Mouse (Mus musculus) forebrain, embryonic 14.5 days (tissue): ENCODE data around the gene Ebf1. TPM values are rescaled to one million over a fixed set of nuclear protein-coding genes. Genes with fewer than 3 reads are reported as not detected.

Experiments
- ATAC-seq: fragments of 200-750 bp; cut with Nextera tagmentation; 2 replicates; pipeline ENCODE4 v1.8.0; 2017; ENCODE audit warnings: mild to moderate bottlenecking, moderate library complexity
- DNase-seq: peaks from one replicate; pipeline ENCODE4 v3.0.0-alpha.2; 2015; ENCODE audit warnings: low spot score
- H3K27ac ChIP-seq: fragments of 300-500 bp; sonication (generic); 2 replicates; pipeline ENCODE4 v1.5.1; 2014; ENCODE audit warnings: low read depth, mild to moderate bottlenecking, control low read depth, low read length, moderate library complexity
- H3K27me3 ChIP-seq: fragments of 300-500 bp; sonication (generic); replicated peaks from 2 replicates; pipeline ENCODE4 v1.6.1; 2014; ENCODE audit warnings: low read length, control low read depth, mixed read lengths; ENCODE audit not compliant: control insufficient read depth, insufficient read depth
- H3K36me3 ChIP-seq: fragments of 300-500 bp; sonication (generic); 2 replicates; pipeline ENCODE4 v1.6.1; 2014; ENCODE audit warnings: low read length, control low read depth; ENCODE audit not compliant: control insufficient read depth, insufficient read depth
- H3K4me1 ChIP-seq: fragments of 300-500 bp; sonication (generic); 2 replicates; pipeline ENCODE4 v1.6.1; 2014; ENCODE audit warnings: antibody characterized with exemption, low read length, control low read depth; ENCODE audit not compliant: control insufficient read depth, insufficient read depth
- H3K4me2 ChIP-seq: fragments of 300-500 bp; sonication (generic); 2 replicates; pipeline ENCODE4 v1.6.1; 2014; ENCODE audit warnings: mild to moderate bottlenecking, control low read depth, low read length
- H3K4me3 ChIP-seq: fragments of 300-500 bp; sonication (generic); 2 replicates; pipeline ENCODE4 v1.5.1; 2014; ENCODE audit warnings: low read depth, low read length, control low read depth
- H3K9ac ChIP-seq: fragments of 300-500 bp; sonication (generic); 2 replicates; pipeline ENCODE4 v1.6.1; 2014; ENCODE audit warnings: mild to moderate bottlenecking, low read length, control low read depth, moderate library complexity
- H3K9me3 ChIP-seq: fragments of 300-500 bp; sonication (generic); replicated peaks from 2 replicates; pipeline ENCODE4 v1.6.1; 2016; ENCODE audit warnings: low read length, control low read depth, mixed read lengths; ENCODE audit not compliant: control insufficient read depth
- WGBS: fragments of 180-500 bp; shearing (Covaris S2); extraction: QIAGEN DNeasy Blood & Tissue Kit; methylation state at CpG from one replicate; pipeline ENCODE4 v1.1.7; 2014; 5-methylcytosine and 5-hydroxymethylcytosine counted together
- polyA plus RNA-seq: library from polyadenylated mRNA; unstranded; fragments of >200 nt; fragmentation: Nextera tagmentation; extraction: Ambion mirVana; gene quantifications from 2 replicates; pipeline ENCODE4 v1.2.1, GENCODE M21; 2014

Gene Ebf1
- polyA plus RNA-seq, 1 experiment from 2014 or later: 30.7 TPM

DNA sequence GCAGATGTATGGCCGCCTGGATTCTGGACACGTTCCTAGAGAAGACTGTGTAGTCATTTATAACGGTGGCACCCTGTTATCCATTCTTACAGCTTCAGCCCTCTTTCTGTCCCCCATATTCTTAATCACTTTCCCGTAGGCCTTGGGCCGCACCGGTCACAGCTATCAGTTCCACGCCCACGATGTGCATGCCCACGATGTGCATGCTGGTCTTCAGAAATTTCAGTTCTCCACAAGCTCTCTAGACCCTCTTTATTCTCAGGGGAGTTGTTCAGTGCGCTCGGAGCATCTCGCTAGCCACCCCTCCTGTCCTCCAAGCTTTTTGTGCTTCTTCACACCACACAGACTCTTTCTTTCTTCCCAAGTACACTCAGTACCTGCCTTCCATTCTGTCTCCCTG, 69.3 kb downstream of the Ebf1 start:
- no peaks in the 10 kb centered on the region; the same call in 1 of the 2 replicates for H3K4me1 ChIP-seq
- no peaks in the 10 kb centered on the region for H3K9me3 ChIP-seq
- H3K9ac ChIP-seq: no peak overlapping the region
- no peak overlapping the region for H3K27ac ChIP-seq
- H3K4me3 ChIP-seq: no peak overlapping the region
- H3K27me3 ChIP-seq: peaks cover 11% of the 10 kb centered on the region; the same call in 1 of the 2 replicates
- 82% methylated on average over 12 of the region's 12 CpGs for WGBS
- ATAC-seq (no peak), DNase-seq (no peak)
- H3K36me3 ChIP-seq: no peaks in the 10 kb centered on the region
- H3K4me2 ChIP-seq: no peak overlapping the region

DNA sequence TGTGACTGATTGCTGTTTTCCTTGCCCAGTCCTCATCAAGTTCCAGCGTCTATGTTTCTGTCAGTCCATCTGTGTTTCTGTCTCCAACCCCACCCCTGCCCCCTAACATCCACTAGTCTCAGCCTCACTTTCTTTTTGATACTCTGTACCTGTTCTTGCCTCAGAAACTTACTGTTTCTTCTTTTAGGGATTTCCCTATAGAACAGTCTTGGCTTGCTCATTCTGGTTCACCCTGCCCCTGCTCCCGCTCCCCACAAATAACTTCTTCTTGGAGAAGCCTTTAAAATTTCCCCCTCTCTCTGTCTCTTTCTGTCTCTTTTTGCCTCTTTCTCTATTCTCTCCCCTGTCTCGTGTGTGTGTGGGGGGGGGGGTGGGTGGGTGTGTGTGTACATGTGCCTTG, 71.4 kb downstream of the Ebf1 start:
- Histone ChIP-seq H3K4me2 (no peak overlapping the region), H3K4me3 (no peak overlapping the region), H3K27ac (no peak overlapping the region), H3K9ac (no peak overlapping the region), H3K9me3 (no peaks in the 10 kb centered on the region), H3K27me3 (peaks cover 9% of the 10 kb centered on the region; the same call in 1 of the 2 replicates), H3K36me3 (no peaks in the 10 kb centered on the region), H3K4me1 (no peaks in the 10 kb centered on the region)
- DNase-seq (no peak), ATAC-seq (no peak)
- 79% methylated on average over 3 of the region's 3 CpGs for WGBS

DNA sequence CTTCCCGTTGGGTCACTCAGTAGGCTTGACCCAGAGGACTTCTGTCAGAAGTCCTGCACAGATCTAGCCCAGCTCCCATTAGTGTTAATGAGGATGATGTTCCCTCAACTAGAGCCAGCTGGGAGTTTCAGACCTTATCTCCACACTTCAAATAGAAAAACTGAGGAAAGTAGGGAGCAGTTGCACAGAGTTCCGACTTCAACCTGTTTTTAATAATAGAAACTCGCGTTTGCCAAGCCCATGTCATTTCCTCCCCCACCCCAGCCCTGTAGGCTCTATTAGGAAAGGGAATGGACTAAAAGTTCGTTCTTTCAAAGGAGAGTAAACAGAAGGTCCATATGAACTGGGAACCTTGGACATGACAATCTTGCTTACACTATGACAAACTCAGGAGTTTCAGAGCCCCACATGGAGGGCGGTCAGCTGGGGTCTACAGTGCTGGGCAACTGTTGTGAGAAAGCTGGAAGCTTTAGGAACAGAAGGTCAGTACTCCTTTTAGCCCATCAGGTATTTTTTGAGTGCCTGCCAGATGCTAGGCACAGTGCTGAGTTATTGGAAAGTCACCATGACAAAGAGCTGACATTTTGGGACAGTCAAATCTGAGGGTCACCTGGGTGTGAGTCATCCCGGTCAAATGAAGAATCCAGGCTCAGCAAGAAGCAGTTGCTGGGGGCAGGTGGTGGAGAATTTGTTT, 72.6 kb downstream of the Ebf1 start:
- Histone ChIP-seq H3K9me3 (no peaks in the 10 kb centered on the region), H3K36me3 (no peaks in the 10 kb centered on the region), H3K4me2 (no peak overlapping the region), H3K27ac (no peak overlapping the region), H3K4me1 (no peaks in the 10 kb centered on the region), H3K27me3 (peaks cover 6% of the 10 kb centered on the region; the same call in 1 of the 2 replicates), H3K4me3 (no peak overlapping the region), H3K9ac (no peak overlapping the region)
- ATAC-seq (no peak), DNase-seq (no peak)
- 91% methylated on average over 7 of the region's 7 CpGs for WGBS

GRCm38 (mm10) chr11:44690265-44690572, 73.1 kb downstream of the Ebf1 start:
- Histone ChIP-seq H3K9me3 (no peaks in the 10 kb centered on the region), H3K36me3 (no peaks in the 10 kb centered on the region), H3K27ac (no peak overlapping the region), H3K4me3 (no peak overlapping the region), H3K4me2 (no peak overlapping the region), H3K27me3 (peaks cover 5% of the 10 kb centered on the region; the same call in 1 of the 2 replicates), H3K9ac (no peak overlapping the region), H3K4me1 (no peaks in the 10 kb centered on the region)
- ATAC-seq (no peak), DNase-seq (no peak)
- WGBS: 89% methylated on average over 5 of the region's 5 CpGs

GRCm38 (mm10) chr11:44695416-44695815, 78.3 kb downstream of the Ebf1 start:
- H3K4me2 ChIP-seq: no peak overlapping the region
- no peak overlapping the region for H3K9ac ChIP-seq
- no peak overlapping the region for H3K4me3 ChIP-seq
- no peaks in the 10 kb centered on the region for H3K36me3 ChIP-seq
- ATAC-seq (no peak), DNase-seq (no peak)
- H3K4me1 ChIP-seq: peaks cover 10% of the 10 kb centered on the region; the same call in 1 of the 2 replicates
- H3K9me3 ChIP-seq: no peaks in the 10 kb centered on the region
- peaks cover 3% of the 10 kb centered on the region; the same call in 1 of the 2 replicates for H3K27me3 ChIP-seq
- 95% methylated on average over 9 of the region's 9 CpGs for WGBS
- no peak overlapping the region for H3K27ac ChIP-seq

GRCm38 (mm10) chr11:44696539-44697201, 79.6 kb downstream of the Ebf1 start:
- peaks cover 3% of the 10 kb centered on the region; the same call in 1 of the 2 replicates for H3K27me3 ChIP-seq
- peak overlapping the region; percentile 26 for H3K4me2 ChIP-seq
- peak; percentile 89 for ATAC-seq
- no peak overlapping the region for H3K9ac ChIP-seq
- no peaks in the 10 kb centered on the region for H3K9me3 ChIP-seq
- WGBS: 6% methylated on average over 16 of the region's 16 CpGs
- H3K36me3 ChIP-seq: no peaks in the 10 kb centered on the region
- peaks cover 10% of the 10 kb centered on the region; the same call in 1 of the 2 replicates for H3K4me1 ChIP-seq
- peak; percentile 64 for DNase-seq
- H3K4me3 ChIP-seq: no peak overlapping the region
- H3K27ac ChIP-seq: peak overlapping the region; percentile 9; the same call in 1 of the 2 replicates

DNA sequence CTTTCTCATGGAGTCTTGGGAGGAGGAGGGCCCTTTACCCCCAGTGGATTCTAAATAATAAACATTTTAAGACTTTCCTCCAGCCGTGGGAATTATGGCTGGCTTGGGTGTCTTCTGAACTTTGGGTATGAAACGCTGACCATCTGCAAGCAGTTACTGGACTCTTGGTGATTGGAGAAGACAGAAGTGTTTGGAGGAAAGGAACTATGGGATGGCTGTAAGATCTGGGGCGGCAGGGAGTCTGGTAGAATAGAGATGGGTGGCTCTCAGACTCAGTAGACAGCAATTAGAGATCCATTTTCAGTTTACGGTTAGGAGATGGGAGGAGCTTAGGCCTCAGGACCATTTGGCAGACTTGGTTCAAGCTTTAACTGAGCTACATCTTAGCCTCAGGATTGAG, 83.1 kb downstream of the Ebf1 start:
- no peak for ATAC-seq
- Histone ChIP-seq H3K27ac (no peak overlapping the region), H3K4me1 (peaks cover 10% of the 10 kb centered on the region; the same call in 1 of the 2 replicates), H3K4me3 (no peak overlapping the region), H3K36me3 (no peaks in the 10 kb centered on the region), H3K27me3 (peaks cover 6% of the 10 kb centered on the region; the same call in 1 of the 2 replicates), H3K9ac (no peak overlapping the region), H3K9me3 (no peaks in the 10 kb centered on the region), H3K4me2 (no peak overlapping the region)
- no peak for DNase-seq
- WGBS: 83% methylated on average over 4 of the region's 4 CpGs

- WGBS: 57% methylated on average over 11 of the region's 11 CpGs
- no peak for DNase-seq
- Histone ChIP-seq H3K4me3 (no peak overlapping the region), H3K9me3 (no peaks in the 10 kb centered on the region), H3K36me3 (no peaks in the 10 kb centered on the region), H3K27me3 (peaks cover 6% of the 10 kb centered on the region; the same call in 1 of the 2 replicates), H3K27ac (no peak overlapping the region), H3K4me1 (peaks cover 10% of the 10 kb centered on the region; the same call in 1 of the 2 replicates), H3K4me2 (no peak overlapping the region), H3K9ac (no peak overlapping the region)
- no peak for ATAC-seq
Observed at GRCm38 (mm10) chr11:44701221-44701810, 84.2 kb downstream of the Ebf1 start.
